Mouse (Mus musculus): Measurements from ENCODE around the gene Yipf1. TPM values are rescaled to one million over a fixed set of nuclear protein-coding genes. Genes with fewer than 3 reads are reported as not detected.
A peak's percentile ranks its signal among the peaks of the same experiment; 100 is the strongest.

Gene Yipf1
- polyA plus RNA-seq, 1 experiment from 2014 or later = 51.8 TPM

- no peaks in the 10 kb centered on the region for H3K36me3 ChIP-seq (replicated peaks; ENCODE audit: control insufficient read depth, insufficient read depth, low read depth, low read length)
- H3K4me2 ChIP-seq (ENCODE audit: low read depth, low read length) = no peak overlapping the region
- no peak overlapping the region for H3K4me3 ChIP-seq (ENCODE audit: low read depth, low read length)
- ATAC-seq (replicated peaks; ENCODE audit: insufficient number of reproducible peaks, low FRiP score, low TSS enrichment, low read depth) (no peak), DNase-seq (ENCODE audit: low spot score) (no peak)
- no peaks in the 10 kb centered on the region for H3K9me3 ChIP-seq (replicated peaks; ENCODE audit: control insufficient read depth, low read length)
- H3K27me3 ChIP-seq (ENCODE audit: control insufficient read depth, insufficient read depth, low read length) = no peaks in the 10 kb centered on the region
- H3K4me1 ChIP-seq (ENCODE audit: control insufficient read depth, insufficient read depth, low read length) = no peaks in the 10 kb centered on the region; the same call in 1 of the 2 replicates
- H3K9ac ChIP-seq (replicated peaks; ENCODE audit: low read length) = no peak overlapping the region
- WGBS = 91% methylated on average over 4 of the region's 4 CpGs
- H3K27ac ChIP-seq (replicated peaks; ENCODE audit: low read depth, low read length) = no peak overlapping the region
Measured at GRCm38 (mm10) chr4:107333514-107333913, 19.4 kb downstream of the Yipf1 start.

GRCm38 (mm10) chr4:107336356-107336755 lies 22.2 kb downstream of the Yipf1 start:
- WGBS = 74% methylated on average over 8 of the region's 8 CpGs
- ATAC-seq (replicated peaks; ENCODE audit: insufficient number of reproducible peaks, low FRiP score, low TSS enrichment, low read depth) (no peak), DNase-seq (ENCODE audit: low spot score) (no peak)
- no peaks in the 10 kb centered on the region for H3K27me3 ChIP-seq (ENCODE audit: control insufficient read depth, insufficient read depth, low read length)
- no peak overlapping the region for H3K4me3 ChIP-seq (ENCODE audit: low read depth, low read length)
- H3K9ac ChIP-seq (replicated peaks; ENCODE audit: low read length) = no peak overlapping the region
- no peaks in the 10 kb centered on the region; the same call in 1 of the 2 replicates for H3K4me1 ChIP-seq (ENCODE audit: control insufficient read depth, insufficient read depth, low read length)
- no peaks in the 10 kb centered on the region for H3K9me3 ChIP-seq (replicated peaks; ENCODE audit: control insufficient read depth, low read length)
- no peak overlapping the region for H3K4me2 ChIP-seq (ENCODE audit: low read depth, low read length)
- no peak overlapping the region for H3K27ac ChIP-seq (replicated peaks; ENCODE audit: low read depth, low read length)
- H3K36me3 ChIP-seq (replicated peaks; ENCODE audit: control insufficient read depth, insufficient read depth, low read depth, low read length) = no peaks in the 10 kb centered on the region

- Histone ChIP-seq H3K36me3 (replicated peaks; ENCODE audit: control insufficient read depth, insufficient read depth, low read depth, low read length) (no peaks in the 10 kb centered on the region), H3K27me3 (ENCODE audit: control insufficient read depth, insufficient read depth, low read length) (no peaks in the 10 kb centered on the region), H3K27ac (replicated peaks; ENCODE audit: low read depth, low read length) (no peak overlapping the region), H3K9me3 (replicated peaks; ENCODE audit: control insufficient read depth, low read length) (no peaks in the 10 kb centered on the region), H3K4me3 (ENCODE audit: low read depth, low read length) (no peak overlapping the region), H3K4me1 (ENCODE audit: control insufficient read depth, insufficient read depth, low read length) (no peaks in the 10 kb centered on the region; the same call in 1 of the 2 replicates), H3K4me2 (ENCODE audit: low read depth, low read length) (no peak overlapping the region), H3K9ac (replicated peaks; ENCODE audit: low read length) (no peak overlapping the region)
- DNase-seq (ENCODE audit: low spot score) (no peak), ATAC-seq (replicated peaks; ENCODE audit: insufficient number of reproducible peaks, low FRiP score, low TSS enrichment, low read depth) (no peak)
- 92% methylated on average over 5 of the region's 5 CpGs for WGBS
Measured at GRCm38 (mm10) chr4:107337455-107337854, 23.3 kb downstream of the Yipf1 start.

GRCm38 (mm10) chr4:107341354-107341753 lies 27.2 kb downstream of the Yipf1 start:
- WGBS = 30% methylated on average over 5 of the region's 5 CpGs
- no peaks in the 10 kb centered on the region for H3K36me3 ChIP-seq (replicated peaks; ENCODE audit: control insufficient read depth, insufficient read depth, low read depth, low read length)
- no peak overlapping the region for H3K9ac ChIP-seq (replicated peaks; ENCODE audit: low read length)
- no peak overlapping the region for H3K4me3 ChIP-seq (ENCODE audit: low read depth, low read length)
- no peak overlapping the region for H3K4me2 ChIP-seq (ENCODE audit: low read depth, low read length)
- DNase-seq (ENCODE audit: low spot score) (no peak), ATAC-seq (replicated peaks; ENCODE audit: insufficient number of reproducible peaks, low FRiP score, low TSS enrichment, low read depth) (no peak)
- no peaks in the 10 kb centered on the region for H3K4me1 ChIP-seq (ENCODE audit: control insufficient read depth, insufficient read depth, low read length)
- no peak overlapping the region for H3K27ac ChIP-seq (replicated peaks; ENCODE audit: low read depth, low read length)
- H3K9me3 ChIP-seq (replicated peaks; ENCODE audit: control insufficient read depth, low read length) = no peaks in the 10 kb centered on the region
- no peaks in the 10 kb centered on the region for H3K27me3 ChIP-seq (ENCODE audit: control insufficient read depth, insufficient read depth, low read length)

- no peaks in the 10 kb centered on the region for H3K36me3 ChIP-seq (replicated peaks; ENCODE audit: control insufficient read depth, insufficient read depth, low read depth, low read length)
- no peaks in the 10 kb centered on the region for H3K4me1 ChIP-seq (ENCODE audit: control insufficient read depth, insufficient read depth, low read length)
- no peaks in the 10 kb centered on the region for H3K27me3 ChIP-seq (ENCODE audit: control insufficient read depth, insufficient read depth, low read length)
- no peak overlapping the region for H3K4me3 ChIP-seq (ENCODE audit: low read depth, low read length)
- ATAC-seq (replicated peaks; ENCODE audit: insufficient number of reproducible peaks, low FRiP score, low TSS enrichment, low read depth) = no peak
- H3K9me3 ChIP-seq (replicated peaks; ENCODE audit: control insufficient read depth, low read length) = no peaks in the 10 kb centered on the region
- H3K9ac ChIP-seq (replicated peaks; ENCODE audit: low read length) = no peak overlapping the region
- H3K27ac ChIP-seq (replicated peaks; ENCODE audit: low read depth, low read length) = no peak overlapping the region
- DNase-seq (ENCODE audit: low spot score) = no peak
- H3K4me2 ChIP-seq (ENCODE audit: low read depth, low read length) = no peak overlapping the region
- WGBS = 83% methylated on average over 7 of the region's 7 CpGs
Measured at GRCm38 (mm10) chr4:107344612-107345011, 30.4 kb downstream of the Yipf1 start.

GRCm38 (mm10) chr4:107347221-107347620 lies 33.1 kb downstream of the Yipf1 start:
- ATAC-seq (replicated peaks; ENCODE audit: insufficient number of reproducible peaks, low FRiP score, low TSS enrichment, low read depth) (no peak), DNase-seq (ENCODE audit: low spot score) (no peak)
- no peaks in the 10 kb centered on the region for H3K36me3 ChIP-seq (replicated peaks; ENCODE audit: control insufficient read depth, insufficient read depth, low read depth, low read length)
- no peak overlapping the region for H3K4me2 ChIP-seq (ENCODE audit: low read depth, low read length)
- no peak overlapping the region for H3K4me3 ChIP-seq (ENCODE audit: low read depth, low read length)
- H3K4me1 ChIP-seq (ENCODE audit: control insufficient read depth, insufficient read depth, low read length) = no peaks in the 10 kb centered on the region
- 63% methylated on average over 6 of the region's 6 CpGs for WGBS
- H3K27ac ChIP-seq (replicated peaks; ENCODE audit: low read depth, low read length) = no peak overlapping the region
- H3K9ac ChIP-seq (replicated peaks; ENCODE audit: low read length) = no peak overlapping the region
- no peaks in the 10 kb centered on the region for H3K9me3 ChIP-seq (replicated peaks; ENCODE audit: control insufficient read depth, low read length)
- no peaks in the 10 kb centered on the region for H3K27me3 ChIP-seq (ENCODE audit: control insufficient read depth, insufficient read depth, low read length)

- Histone ChIP-seq H3K4me1 (ENCODE audit: control insufficient read depth, insufficient read depth, low read length) (no peaks in the 10 kb centered on the region), H3K27ac (replicated peaks; ENCODE audit: low read depth, low read length) (no peak overlapping the region), H3K4me2 (ENCODE audit: low read depth, low read length) (no peak overlapping the region), H3K27me3 (ENCODE audit: control insufficient read depth, insufficient read depth, low read length) (no peaks in the 10 kb centered on the region), H3K4me3 (ENCODE audit: low read depth, low read length) (no peak overlapping the region), H3K9me3 (replicated peaks; ENCODE audit: control insufficient read depth, low read length) (no peaks in the 10 kb centered on the region), H3K9ac (replicated peaks; ENCODE audit: low read length) (no peak overlapping the region; the same call in 1 of the 2 replicates), H3K36me3 (replicated peaks; ENCODE audit: control insufficient read depth, insufficient read depth, low read depth, low read length) (no peaks in the 10 kb centered on the region)
- ATAC-seq (replicated peaks; ENCODE audit: insufficient number of reproducible peaks, low FRiP score, low TSS enrichment, low read depth) (no peak), DNase-seq (ENCODE audit: low spot score) (no peak)
- 74% methylated on average over 20 of the region's 20 CpGs for WGBS
Measured at GRCm38 (mm10) chr4:107348529-107349310, 34.6 kb downstream of the Yipf1 start.

GRCm38 (mm10) chr4:107349311-107350008 lies 35.3 kb downstream of the Yipf1 start:
- no peaks in the 10 kb centered on the region for H3K9me3 ChIP-seq (replicated peaks; ENCODE audit: control insufficient read depth, low read length)
- no peaks in the 10 kb centered on the region for H3K4me1 ChIP-seq (ENCODE audit: control insufficient read depth, insufficient read depth, low read length)
- no peak overlapping the region for H3K4me2 ChIP-seq (ENCODE audit: low read depth, low read length)
- 66% methylated on average over 8 of the region's 8 CpGs for WGBS
- H3K4me3 ChIP-seq (ENCODE audit: low read depth, low read length) = no peak overlapping the region
- H3K27ac ChIP-seq (replicated peaks; ENCODE audit: low read depth, low read length) = no peak overlapping the region
- no peaks in the 10 kb centered on the region for H3K36me3 ChIP-seq (replicated peaks; ENCODE audit: control insufficient read depth, insufficient read depth, low read depth, low read length)
- DNase-seq (ENCODE audit: low spot score) (peak; percentile 70), ATAC-seq (replicated peaks; ENCODE audit: insufficient number of reproducible peaks, low FRiP score, low TSS enrichment, low read depth) (no peak)
- H3K27me3 ChIP-seq (ENCODE audit: control insufficient read depth, insufficient read depth, low read length) = no peaks in the 10 kb centered on the region
- H3K9ac ChIP-seq (replicated peaks; ENCODE audit: low read length) = 0 out of 2 replicates have a peak overlapping the region, but pooled peaks have one; percentile 4

Measured in embryonic facial prominence, embryonic 11.5 days (tissue).